Mouse (Mus musculus) frontal cortex, postnatal 14 days (tissue): ENCODE measurements at regions not wholly inside any gene's neighbourhood (a gene's known extent, or its start where the extent isn't known, plus 50 kb on each side); places are given as distances from the start of the nearest gene placed in this dataset.

ENCODE experiments used
- DNase-seq, 2 experiments: peaks; one replicate each; pipeline ENCODE4 v3.0.0; 2022; ENCODE audit warnings: low spot score in 2 of 2

DNA sequence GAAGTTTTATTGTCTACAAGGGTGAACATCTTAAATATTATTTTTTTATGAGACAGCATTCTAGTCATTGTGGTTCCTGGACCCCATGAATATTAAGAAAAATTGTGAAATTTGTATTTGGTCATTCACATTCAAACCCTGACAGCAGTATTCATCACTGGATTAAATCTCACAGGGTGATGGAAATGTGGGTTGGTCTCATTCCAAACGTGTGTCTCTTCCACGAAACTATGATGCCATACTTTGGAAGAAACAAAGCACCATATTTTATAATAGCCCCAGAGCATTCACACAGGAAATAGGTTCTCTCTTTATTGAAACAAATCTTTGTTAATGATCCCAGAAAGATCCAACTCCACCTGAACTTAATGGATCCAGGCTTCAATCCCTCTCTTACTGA lies 156.2 kb upstream of the Tgfbr2 start:
- DNase-seq: no peak

- no peak for DNase-seq
Observed at GRCm38 (mm10) chr9:116330796-116331195, 155.6 kb upstream of the Tgfbr2 start.

DNA sequence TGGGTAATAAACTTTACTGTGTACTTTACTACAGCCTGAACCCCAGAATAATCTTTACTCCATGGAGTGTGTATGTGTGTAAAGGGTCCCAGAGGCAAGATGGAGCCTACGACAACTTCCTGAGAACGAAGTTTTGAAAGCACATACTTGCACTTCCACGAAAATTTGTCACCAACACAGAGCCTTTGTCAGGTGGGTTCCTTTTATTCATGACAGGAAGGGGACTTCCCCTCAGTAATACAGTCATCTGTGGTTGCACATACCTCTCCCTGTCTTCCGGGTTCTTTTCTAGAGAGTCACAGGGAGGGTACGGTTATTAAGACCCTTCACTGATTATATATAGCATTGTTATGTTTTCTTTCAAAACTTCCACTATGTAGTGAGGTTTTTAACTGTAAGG lies 154.0 kb upstream of the Tgfbr2 start:
- DNase-seq: no peak

GRCm38 (mm10) chr9:116328201-116328600 lies 153.0 kb upstream of the Tgfbr2 start:
- DNase-seq: no peak

GRCm38 (mm10) chr9:116327080-116327479 lies 151.9 kb upstream of the Tgfbr2 start:
- no peak for DNase-seq

GRCm38 (mm10) chr9:116324971-116325370 lies 149.8 kb upstream of the Tgfbr2 start:
- no peak for DNase-seq

DNA sequence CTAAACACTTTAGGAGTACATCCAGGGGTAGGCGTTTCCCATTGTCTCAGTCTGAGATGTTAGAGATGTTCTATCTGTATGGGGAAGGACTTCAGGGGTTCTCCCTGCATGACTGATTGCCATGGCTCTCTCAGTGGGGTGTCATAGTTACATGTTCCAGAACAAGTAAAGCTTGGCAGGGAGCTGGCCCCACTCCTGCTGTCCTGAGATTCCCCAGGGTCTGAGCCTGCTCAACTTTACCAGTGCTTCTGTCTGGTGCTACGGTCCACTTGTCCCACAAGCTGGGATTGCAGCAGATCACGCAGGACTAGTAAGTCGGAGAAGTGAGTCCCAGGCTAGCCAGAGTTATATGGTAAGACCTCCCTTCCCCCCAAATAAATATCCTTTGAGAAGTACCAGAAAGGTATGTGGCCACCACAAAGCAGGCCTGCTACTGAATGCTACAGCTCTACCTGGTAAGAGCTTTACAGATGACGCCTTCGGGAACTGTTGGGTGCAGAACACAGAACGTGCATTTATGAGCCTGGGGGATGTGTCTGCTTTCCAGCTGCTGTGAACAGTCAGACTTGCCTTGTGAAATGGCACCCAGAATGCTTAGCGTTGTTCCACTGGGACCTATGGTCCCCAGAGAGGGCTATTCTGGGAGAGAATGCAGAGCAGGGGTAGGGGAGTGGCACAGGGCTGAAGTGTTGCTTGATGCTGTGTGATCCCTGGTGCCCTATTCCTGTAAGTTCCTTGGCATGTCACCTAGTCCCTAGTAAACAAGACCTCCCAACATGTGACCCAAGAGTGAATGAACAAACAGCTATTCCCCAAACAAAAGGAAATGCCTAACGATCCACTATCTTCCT lies 148.9 kb upstream of the Tgfbr2 start:
- DNase-seq: no peak

- no peak for DNase-seq
Observed at GRCm38 (mm10) chr9:116321908-116322307, 146.7 kb upstream of the Tgfbr2 start.

DNA sequence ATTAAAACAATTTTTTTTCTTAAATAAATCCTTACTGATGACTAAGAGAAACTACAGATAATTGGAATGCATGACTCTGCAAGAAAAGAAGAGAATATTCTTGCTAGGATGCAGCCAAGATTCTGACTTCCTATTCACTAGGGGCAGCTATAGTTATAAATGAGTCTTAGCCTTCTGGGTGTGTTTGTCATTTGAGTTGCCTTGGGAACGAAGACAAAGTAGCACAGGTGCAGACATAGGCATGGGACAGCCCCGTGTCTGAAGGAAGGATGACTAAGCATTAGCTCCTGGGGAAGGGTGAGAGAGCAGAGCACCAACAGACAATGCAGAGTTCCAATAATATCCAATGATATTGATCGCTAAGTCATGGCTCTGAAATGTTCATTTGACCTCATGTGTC lies 144.3 kb upstream of the Tgfbr2 start:
- no peak for DNase-seq

DNA sequence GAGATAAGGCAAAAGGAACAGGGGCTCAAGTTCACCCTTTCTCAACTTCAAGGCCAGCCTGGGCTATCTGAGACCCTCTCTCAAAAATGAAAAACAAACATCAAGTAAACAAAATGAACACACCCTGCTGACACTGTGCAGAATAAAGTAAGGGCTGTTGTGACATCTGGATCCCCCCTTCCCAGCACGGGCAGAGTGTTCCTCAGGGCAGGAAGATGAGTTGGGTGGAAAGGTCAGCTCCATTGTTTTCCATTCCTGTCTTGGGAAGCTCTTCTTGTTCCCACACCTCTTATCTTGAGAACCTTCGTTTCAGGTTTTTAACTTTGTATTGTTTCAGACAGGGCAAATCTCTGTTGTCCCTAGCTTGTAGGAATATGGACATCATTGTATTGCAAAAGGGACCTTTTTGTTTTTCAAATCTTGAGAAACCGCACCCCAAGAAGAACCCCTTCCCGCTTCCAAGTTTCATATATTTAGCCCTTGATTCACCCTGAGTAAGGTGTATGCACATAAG lies 141.5 kb upstream of the Tgfbr2 start:
- DNase-seq: no peak

- no peak for DNase-seq
Observed at GRCm38 (mm10) chr9:116314803-116315202, 139.6 kb upstream of the Tgfbr2 start.

DNA sequence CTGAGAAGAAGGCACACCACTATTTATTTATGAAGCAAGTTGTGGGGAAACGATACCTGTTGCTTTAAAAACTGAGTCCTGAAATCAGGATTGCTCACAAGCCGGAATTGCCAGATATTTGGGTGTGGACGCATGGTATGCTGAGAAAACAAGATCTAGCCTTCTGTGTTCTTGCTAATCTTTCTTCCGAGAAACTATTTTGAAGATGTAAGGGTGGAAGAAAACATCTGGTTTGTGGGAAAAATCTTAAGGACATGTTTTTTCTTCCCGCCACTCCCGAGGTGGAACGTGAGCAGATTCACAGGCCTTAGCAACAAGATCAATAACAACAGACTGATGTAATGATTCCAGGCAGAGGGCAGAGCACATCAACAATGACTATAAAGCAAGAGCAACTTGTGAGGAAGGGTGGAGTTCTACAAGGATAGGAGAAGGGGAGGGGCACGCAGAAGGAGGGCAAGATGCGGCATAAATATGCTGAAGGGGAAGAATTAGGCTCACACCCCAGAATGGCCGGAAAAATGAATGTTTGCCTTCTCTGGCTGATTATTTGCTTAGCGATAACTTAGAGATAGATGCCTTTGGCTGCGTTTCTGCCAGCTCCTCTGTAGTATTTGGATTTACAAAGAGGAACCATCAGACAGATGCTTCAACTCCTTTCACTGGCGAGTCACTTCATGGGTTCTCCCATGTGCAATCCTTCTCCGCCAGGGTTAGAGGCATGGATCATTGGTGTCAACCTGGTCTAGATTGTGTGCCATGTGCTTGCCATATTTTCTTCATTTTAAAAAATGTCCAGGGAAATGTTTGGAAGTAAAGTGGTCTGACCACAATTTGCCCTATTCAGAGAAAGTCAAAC lies 139.0 kb upstream of the Tgfbr2 start:
- no peak for DNase-seq

DNA sequence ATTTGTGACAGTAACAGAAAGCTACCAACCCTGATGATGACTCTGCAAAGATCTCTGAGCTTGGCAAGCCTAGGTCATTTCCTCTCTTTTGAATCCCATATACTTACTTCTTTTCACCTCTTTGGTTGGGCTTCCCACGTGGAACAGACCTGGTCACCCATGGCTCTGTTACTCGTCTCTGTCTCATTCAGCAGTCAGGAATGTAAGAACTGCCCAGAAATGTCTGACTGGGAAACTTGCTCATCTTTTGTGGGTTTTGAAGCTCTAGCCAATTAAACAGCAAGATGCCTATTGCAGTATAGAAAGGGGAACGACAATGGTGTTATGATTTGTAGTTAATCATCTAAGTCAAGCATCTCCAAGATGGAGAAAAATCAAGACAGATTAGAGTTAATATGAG lies 136.2 kb upstream of the Tgfbr2 start:
- no peak for DNase-seq

- no peak for DNase-seq
Observed at GRCm38 (mm10) chr9:116301602-116302001, 126.4 kb upstream of the Tgfbr2 start.

DNA sequence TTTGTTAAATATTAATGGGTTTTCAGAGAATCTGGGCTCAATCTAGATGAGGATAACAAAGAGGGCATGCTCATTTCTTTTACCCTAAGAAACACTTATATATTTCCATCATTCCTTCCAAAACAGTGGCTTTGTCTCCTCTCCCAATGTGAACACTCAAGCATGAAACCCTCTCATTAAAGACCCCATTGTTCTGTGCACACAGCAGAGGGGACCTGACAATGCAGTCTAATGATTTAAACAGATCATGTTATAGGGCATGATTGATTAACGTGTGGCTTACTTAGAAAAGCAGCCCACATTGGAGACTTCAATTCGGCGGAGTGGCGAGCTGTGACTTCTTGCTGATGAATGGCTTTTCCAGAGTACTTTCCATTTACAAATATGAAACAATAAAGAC lies 123.6 kb upstream of the Tgfbr2 start:
- no peak for DNase-seq

- no peak for DNase-seq
Observed at GRCm38 (mm10) chr9:116296349-116296748, 121.2 kb upstream of the Tgfbr2 start.

- no peak for DNase-seq
Observed at GRCm38 (mm10) chr9:116294073-116294472, 118.9 kb upstream of the Tgfbr2 start.

DNA sequence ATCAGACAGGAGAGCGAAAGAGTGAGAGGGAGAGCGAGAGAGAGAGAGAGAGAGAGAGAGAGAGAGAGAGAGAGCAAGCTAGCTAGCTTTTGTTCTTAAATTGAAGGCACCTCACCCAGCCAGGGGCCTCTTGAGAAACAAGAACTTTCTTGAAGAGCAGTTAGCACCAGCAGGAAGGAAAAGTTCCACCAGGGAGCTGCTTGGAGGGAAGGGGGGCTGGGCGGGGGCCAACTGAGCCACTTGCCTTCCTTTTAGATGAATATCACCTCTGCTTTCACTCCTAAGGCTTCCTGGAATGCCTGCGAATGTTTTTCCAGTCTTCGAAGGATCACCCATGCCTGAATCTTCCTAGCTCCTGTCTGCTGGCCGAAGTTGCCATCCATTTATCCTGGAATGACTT lies 118.0 kb upstream of the Tgfbr2 start:
- DNase-seq: no peak

- DNase-seq: no peak
Observed at GRCm38 (mm10) chr9:116291624-116292023, 116.5 kb upstream of the Tgfbr2 start.

DNA sequence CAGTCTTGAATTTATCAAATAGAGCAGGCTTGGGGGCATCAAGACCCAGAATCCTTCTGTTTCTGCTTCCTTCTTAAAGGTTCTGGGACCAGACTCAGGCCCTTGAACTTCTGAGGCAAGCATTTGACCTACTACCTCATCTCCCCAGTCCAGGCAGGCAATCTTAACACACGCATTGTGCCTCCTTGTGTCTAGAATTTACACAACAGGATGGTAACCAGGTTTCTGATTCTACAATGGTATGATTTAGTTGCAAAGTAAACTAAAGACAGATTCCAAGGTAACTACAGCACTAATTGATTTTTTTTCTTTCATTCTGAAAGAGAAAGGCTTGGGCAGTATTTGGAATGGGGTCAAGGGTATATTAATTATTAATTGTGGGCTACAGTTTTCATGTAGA lies 115.7 kb upstream of the Tgfbr2 start:
- no peak for DNase-seq

GRCm38 (mm10) chr9:116285691-116286431 lies 110.7 kb upstream of the Tgfbr2 start:
- DNase-seq: no peak
